Mouse (Mus musculus): ENCODE measurements around the gene Mras. TPM values are rescaled to one million over a fixed set of nuclear protein-coding genes. Genes with fewer than 3 reads are reported as not detected.

Gene Mras
- total and polyA plus RNA-seq, 3 experiments = 0.17 TPM; not detected in 2

DNA sequence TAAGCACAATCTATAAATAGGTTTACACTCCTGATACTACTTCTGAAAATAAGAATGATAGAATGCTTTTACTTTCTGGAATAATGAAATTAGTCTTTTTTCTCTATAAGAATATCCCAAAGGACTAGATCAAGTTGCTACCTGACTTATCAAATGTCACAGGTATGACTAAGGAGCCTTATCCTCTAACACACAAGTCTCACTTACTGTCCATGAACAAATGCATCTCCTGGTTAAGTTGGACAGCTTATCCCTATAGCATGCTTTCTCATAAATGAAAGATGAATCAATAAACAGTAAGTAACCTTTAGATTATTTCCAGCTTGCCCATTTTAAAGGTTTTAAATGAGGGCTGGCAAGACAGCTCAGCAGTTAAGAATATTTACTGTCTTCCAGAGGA, 47.5 kb upstream of the Mras start:
- no peaks in the 10 kb centered on the region for H3K27me3 ChIP-seq (ENCODE audit: control insufficient read depth in 1 of 2, insufficient read depth in 2 of 2, low read length in 2 of 2)
- H3K4me1 ChIP-seq (ENCODE audit: control insufficient read depth in 1 of 2, insufficient read depth in 2 of 2, low read length in 2 of 2) = peaks cover 10% of the 10 kb centered on the region in 2 experiments
- H3K4me3 ChIP-seq (ENCODE audit: control insufficient read depth in 1 of 2, insufficient read depth in 1 of 2, low read depth in 2 of 2, low read length in 2 of 2) = no peak overlapping the region
- no peaks in the 10 kb centered on the region for H3K79me2 ChIP-seq (ENCODE audit: control insufficient read depth, insufficient read depth, low read length, poor library complexity)
- no peak for TF ChIP-seq POLR2AphosphoS5 (IDR thresholded peaks at IDR 0.05; ENCODE audit: borderline replicate concordance, low read depth, low read length)
- TF ChIP-seq TBP (IDR thresholded peaks at IDR 0.05; ENCODE audit: low read depth, low read length) = no peak
- no peak for TF ChIP-seq TCF12 (IDR thresholded peaks at IDR 0.05; ENCODE audit: low read depth, low read length)
- TF ChIP-seq CHD2 (IDR thresholded peaks at IDR 0.05; ENCODE audit: low read length) = no peak
- TF ChIP-seq JUND (IDR thresholded peaks at IDR 0.05; ENCODE audit: low read depth, low read length) = no peak
- TF ChIP-seq GABPA (IDR thresholded peaks at IDR 0.05; ENCODE audit: low read depth, low read length) = no peak
- no peak for TF ChIP-seq POLR2A (IDR thresholded peaks at IDR 0.05; ENCODE audit: control insufficient read depth in 1 of 2, insufficient read depth in 1 of 2, low read depth in 1 of 2, low read length in 2 of 2, poor library complexity in 1 of 2)
- no peak for TF ChIP-seq BHLHE40 (IDR thresholded peaks at IDR 0.05; ENCODE audit: borderline replicate concordance, low read depth, low read length)
- TF ChIP-seq MEF2A (IDR thresholded peaks at IDR 0.05; ENCODE audit: extremely low read depth, insufficient replicate concordance, low read depth, low read length, poor library complexity, severe bottlenecking) = no peak
- TF ChIP-seq POLR2AphosphoS2 (IDR thresholded peaks at IDR 0.05; ENCODE audit: low read length) = no peak
- TF ChIP-seq HCFC1 (IDR thresholded peaks at IDR 0.05; ENCODE audit: low read depth, low read length) = no peak
- TF ChIP-seq ZMIZ1 (IDR thresholded peaks at IDR 0.05; ENCODE audit: low read depth, low read length) = no peak
- TF ChIP-seq USF1 (IDR thresholded peaks at IDR 0.05; ENCODE audit: low read depth, low read length) = no peak
- TF ChIP-seq MXI1 (IDR thresholded peaks at IDR 0.05; ENCODE audit: low read depth, low read length) = no peak
- H3K36me3 ChIP-seq (ENCODE audit: control insufficient read depth in 1 of 2, insufficient read depth in 2 of 2, low read length in 2 of 2) = peaks cover 2 to 18% of the 10 kb centered on the region in 2 experiments; a peak in 3 of 4 replicates
- no peak overlapping the region for H3K9ac ChIP-seq (ENCODE audit: control insufficient read depth, low read depth, low read length, poor library complexity, severe bottlenecking)
- no peak overlapping the region; the same call in 1 of the 2 replicates for H3K27ac ChIP-seq (ENCODE audit: control insufficient read depth, low read depth, low read length)
- no peak for DNase-seq (ENCODE audit: low read depth, low spot score)
- no peaks in the 10 kb centered on the region for H3K9me3 ChIP-seq (replicated peaks; ENCODE audit: insufficient read depth, low read length)

DNA sequence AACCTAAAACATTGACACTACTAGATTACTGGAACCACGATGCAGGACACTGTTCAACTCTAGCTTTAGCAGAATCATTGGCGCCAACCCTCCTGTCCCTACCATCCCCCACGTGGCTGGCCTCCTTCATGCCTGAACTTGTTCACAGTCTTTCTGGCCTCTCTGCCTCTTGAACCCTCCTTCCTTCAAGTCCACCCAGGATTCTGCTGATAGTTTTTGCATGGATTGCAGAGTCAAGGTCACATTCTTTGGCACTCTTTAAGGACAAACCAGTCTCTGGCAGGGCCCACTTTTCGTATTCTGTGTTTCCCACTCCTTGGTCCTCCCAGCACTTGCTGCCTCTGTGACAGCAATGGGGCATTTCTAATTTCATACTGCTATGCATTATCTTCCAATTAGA, 46.0 kb upstream of the Mras start:
- no peaks in the 10 kb centered on the region for H3K27me3 ChIP-seq (ENCODE audit: control insufficient read depth in 1 of 2, insufficient read depth in 2 of 2, low read length in 2 of 2)
- H3K27ac ChIP-seq (ENCODE audit: control insufficient read depth, low read depth, low read length) = no peak overlapping the region
- TF ChIP-seq SMC3 (IDR thresholded peaks at IDR 0.05; ENCODE audit: low read depth, low read length) (no peak), RCOR1 (IDR thresholded peaks at IDR 0.05; ENCODE audit: low read depth, low read length) (no peak), NRF1 (IDR thresholded peaks at IDR 0.05; ENCODE audit: insufficient read depth, low read depth, low read length, poor library complexity, severe bottlenecking) (no peak), KAT2A (conservative IDR thresholded peaks at IDR 0.05; ENCODE audit: low read depth, low read length) (no peak), MAZ (IDR thresholded peaks at IDR 0.05; ENCODE audit: low read depth, low read length) (no peak), MAFK (IDR thresholded peaks at IDR 0.05; ENCODE audit: borderline replicate concordance, low read depth, low read length) (no peak), TCF12 (IDR thresholded peaks at IDR 0.05; ENCODE audit: low read depth, low read length) (no peak), SIN3A (IDR thresholded peaks at IDR 0.05; ENCODE audit: low read length) (no peak), POLR2AphosphoS5 (IDR thresholded peaks at IDR 0.05; ENCODE audit: borderline replicate concordance, low read depth, low read length) (no peak), ZKSCAN1 (IDR thresholded peaks at IDR 0.05; ENCODE audit: low read depth, low read length) (no peak), USF1 (IDR thresholded peaks at IDR 0.05; ENCODE audit: low read depth, low read length) (no peak), MEF2A (IDR thresholded peaks at IDR 0.05; ENCODE audit: extremely low read depth, insufficient replicate concordance, low read depth, low read length, poor library complexity, severe bottlenecking) (no peak)
- H3K4me1 ChIP-seq (ENCODE audit: control insufficient read depth in 1 of 2, insufficient read depth in 2 of 2, low read length in 2 of 2) = peaks cover 10% of the 10 kb centered on the region in 2 experiments
- H3K79me2 ChIP-seq (ENCODE audit: control insufficient read depth, insufficient read depth, low read length, poor library complexity) = no peaks in the 10 kb centered on the region
- DNase-seq (ENCODE audit: low read depth, low spot score) = no peak
- no peak overlapping the region for H3K9ac ChIP-seq (ENCODE audit: control insufficient read depth, low read depth, low read length, poor library complexity, severe bottlenecking)
- H3K4me3 ChIP-seq (ENCODE audit: control insufficient read depth in 1 of 2, insufficient read depth in 1 of 2, low read depth in 2 of 2, low read length in 2 of 2) = no peak overlapping the region
- H3K9me3 ChIP-seq (replicated peaks; ENCODE audit: insufficient read depth, low read length) = no peaks in the 10 kb centered on the region
- H3K36me3 ChIP-seq (ENCODE audit: control insufficient read depth in 1 of 2, insufficient read depth in 2 of 2, low read length in 2 of 2) = peaks cover 2 to 18% of the 10 kb centered on the region in 2 experiments; a peak in 3 of 4 replicates
